Mouse (Mus musculus): Measurements from ENCODE around the gene Dock11. TPM values are rescaled to one million over a fixed set of nuclear protein-coding genes. Genes with fewer than 3 reads are reported as not detected.
A peak's percentile ranks its signal among the peaks of the same experiment; 100 is the strongest.

Gene Dock11
- 10 to 100 TPM in 1 of 2 experiments, 1 to 10 TPM in 1; 8.7 to 11.8 TPM for total RNA-seq (2021)
- long read RNA-seq, experiment 1, partial matches to known transcripts: 4 of 4 reads
- long read RNA-seq, experiment 1, other reads (novel, unspliced or antisense): 0 of 4 reads
- long read RNA-seq, experiment 2, partial matches to known transcripts: 0 of 1 reads
- long read RNA-seq, experiment 2, other reads (novel, unspliced or antisense): 1 of 1 reads

GRCm38 (mm10) chrX:35888087-35888895 is at the start of gene Dock11:
TSS of gene Dock11 (plus strand) at chrX:35888832.
- DNase-seq: peak; percentile 68

- DNase-seq: peak; percentile 5
Measured at GRCm38 (mm10) chrX:35879703-35880102, 8.9 kb upstream of the Dock11 start.

GRCm38 (mm10) chrX:35888945-35889799 is 540 bp downstream of the Dock11 start:
- DNase-seq: peak; percentile 11

GRCm38 (mm10) chrX:35889800-35890106 is 1.1 kb downstream of the Dock11 start:
- peak; percentile 3 for DNase-seq

GRCm38 (mm10) chrX:35891534-35892125 is 3.0 kb downstream of the Dock11 start:
- no peak for DNase-seq

GRCm38 (mm10) chrX:35892377-35892776 is 3.7 kb downstream of the Dock11 start:
- no peak for DNase-seq

GRCm38 (mm10) chrX:35897648-35898500 is 9.2 kb downstream of the Dock11 start:
- DNase-seq: no peak

GRCm38 (mm10) chrX:35898501-35898766 is 9.8 kb downstream of the Dock11 start:
- DNase-seq: no peak

GRCm38 (mm10) chrX:35904352-35904751 is 15.7 kb downstream of the Dock11 start:
- no peak for DNase-seq

- no peak for DNase-seq
Measured at GRCm38 (mm10) chrX:35906696-35907330, 18.2 kb downstream of the Dock11 start.

GRCm38 (mm10) chrX:35919558-35919957 is 30.9 kb downstream of the Dock11 start:
- DNase-seq: no peak

GRCm38 (mm10) chrX:35920096-35920607 is 31.5 kb downstream of the Dock11 start:
- DNase-seq: no peak

- no peak for DNase-seq
Measured at GRCm38 (mm10) chrX:35921922-35922321, 33.3 kb downstream of the Dock11 start.

- no peak for DNase-seq
Measured at GRCm38 (mm10) chrX:35924705-35925264, 36.2 kb downstream of the Dock11 start.

- no peak for DNase-seq
Measured at GRCm38 (mm10) chrX:35930094-35930933, 41.7 kb downstream of the Dock11 start.

GRCm38 (mm10) chrX:35930934-35931406 is 42.3 kb downstream of the Dock11 start:
- DNase-seq: no peak

GRCm38 (mm10) chrX:35931945-35932344 is 43.3 kb downstream of the Dock11 start:
- no peak for DNase-seq

GRCm38 (mm10) chrX:35932952-35933351 is 44.3 kb downstream of the Dock11 start:
- DNase-seq: no peak

GRCm38 (mm10) chrX:35938112-35938511 is 49.5 kb downstream of the Dock11 start:
- no peak for DNase-seq

GRCm38 (mm10) chrX:35946394-35946793 is 57.8 kb downstream of the Dock11 start:
- DNase-seq: no peak
